Mouse (Mus musculus) urinary bladder, postnatal 10 days (tissue): ENCODE measurements around the gene Oas1a.
"Not testable (repeated sequence)": the region's sequence is repeated elsewhere in the genome, so short reads cannot be mapped to it uniquely, and the experiment has no call there.

ENCODE experiments used
- DNase-seq: peaks from one replicate; pipeline ENCODE4 v3.0.0; 2022; ENCODE audit warnings: low spot score

Gene Oas1a

DNA sequence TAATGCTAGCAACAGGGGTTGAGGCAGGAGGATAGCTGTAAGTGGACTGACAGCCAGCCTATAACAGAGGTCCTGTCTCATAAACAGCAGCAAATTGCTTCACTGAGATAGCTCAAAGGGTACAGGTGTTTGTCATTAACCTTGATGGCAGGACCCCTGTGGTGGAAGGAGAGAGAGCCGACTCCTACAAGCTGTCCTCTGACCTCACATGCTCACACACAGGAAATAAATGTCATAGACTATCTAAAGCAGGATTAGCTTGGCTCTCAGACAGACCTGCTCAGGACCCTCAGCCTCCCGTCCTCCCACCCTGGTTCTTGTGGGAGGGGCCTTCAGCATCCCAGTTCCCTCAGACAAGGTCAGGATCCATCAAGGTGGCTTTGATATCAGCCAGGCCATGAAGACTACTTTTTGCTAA, 15.1 kb downstream of the Oas1a start:
- DNase-seq = no peak

DNA sequence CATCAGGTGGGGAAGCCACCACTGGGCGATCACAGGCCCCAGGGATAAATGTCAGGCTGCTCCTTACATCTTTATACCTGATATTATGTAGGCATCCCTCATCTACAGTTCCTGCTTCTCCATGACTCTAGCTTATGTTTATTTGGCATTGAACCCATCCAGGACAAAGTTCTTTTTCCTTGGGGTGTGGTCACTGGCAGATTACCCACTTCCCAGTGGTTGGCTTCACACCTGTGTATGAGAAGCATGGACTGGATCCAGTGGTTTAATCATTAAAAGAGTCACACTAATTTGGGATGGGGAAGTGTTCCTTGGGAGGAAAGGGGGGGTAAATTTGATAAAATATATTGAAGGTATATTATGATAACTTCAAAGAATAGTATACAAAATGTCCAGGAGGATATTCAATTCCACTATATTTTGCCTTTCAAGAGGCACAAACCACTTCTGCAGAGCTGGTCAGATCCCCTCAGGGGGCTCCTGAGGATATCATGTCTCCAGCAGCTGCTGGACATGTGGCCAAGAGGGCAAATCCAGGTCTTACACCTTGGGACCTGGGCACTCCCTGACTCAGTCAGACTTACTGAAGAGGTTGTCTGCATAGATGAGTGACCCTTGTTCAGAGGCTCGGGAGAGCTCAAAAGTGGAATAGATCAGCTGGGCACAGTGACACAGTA, 15.6 kb downstream of the Oas1a start:
- DNase-seq = not testable (repeated sequence)

GRCm38 (mm10) chr5:120890991-120891390, 16.3 kb downstream of the Oas1a start:
- no peak for DNase-seq

- no peak for DNase-seq
Measured at GRCm38 (mm10) chr5:120890026-120890425, 17.3 kb downstream of the Oas1a start.

DNA sequence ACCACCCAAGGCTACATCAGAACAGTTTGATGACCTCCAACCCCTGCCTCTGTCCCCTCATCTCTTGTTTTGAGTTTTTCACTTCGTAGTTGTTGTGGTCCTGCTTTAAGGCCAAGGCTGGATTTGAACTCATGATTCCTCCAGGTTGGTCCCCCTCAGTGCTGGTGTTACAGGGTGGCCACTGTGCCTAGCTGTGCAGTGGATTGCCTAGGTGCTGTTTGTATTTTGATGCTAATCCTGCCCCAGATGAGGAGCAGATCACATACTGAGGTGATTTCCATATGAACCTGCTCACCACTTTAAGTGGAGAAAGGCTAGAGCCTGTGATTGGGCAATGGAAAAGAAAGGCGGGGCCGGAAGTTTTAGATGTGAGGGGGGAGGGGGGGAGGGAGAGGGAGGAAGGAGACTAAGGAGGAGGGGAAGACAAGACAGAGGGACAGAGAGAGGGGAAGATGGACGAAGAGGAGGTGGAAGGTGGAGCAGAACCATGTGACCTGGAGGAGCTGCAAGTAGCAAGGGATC, 19.0 kb downstream of the Oas1a start:
- DNase-seq = not testable (repeated sequence)

DNA sequence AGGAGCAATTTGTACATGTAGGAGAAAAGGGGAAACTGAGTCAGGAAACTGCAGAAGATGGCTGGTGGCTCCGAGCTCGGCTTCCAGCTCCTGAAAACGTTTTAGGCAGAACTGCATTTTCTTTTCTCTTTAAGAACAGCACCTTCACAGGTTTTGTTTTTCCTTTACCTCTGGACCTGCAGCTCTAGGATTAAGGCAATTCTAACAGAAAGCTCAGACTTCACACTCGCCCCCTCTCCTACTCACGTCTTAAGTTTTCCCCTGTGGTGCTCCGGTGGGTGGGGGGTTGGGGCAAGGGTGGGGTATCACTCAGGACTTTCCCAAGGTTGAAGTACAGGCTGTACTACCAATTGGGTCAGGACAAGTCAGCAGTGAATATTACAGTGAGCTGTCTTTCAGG, 19.5 kb downstream of the Oas1a start:
- no peak for DNase-seq

GRCm38 (mm10) chr5:120887413-120887812, 19.9 kb downstream of the Oas1a start, which contains the start of gene Oas1g:
Gene Oas1g (minus strand): TSS chr5:120887613.
- not testable (repeated sequence) for DNase-seq

DNA sequence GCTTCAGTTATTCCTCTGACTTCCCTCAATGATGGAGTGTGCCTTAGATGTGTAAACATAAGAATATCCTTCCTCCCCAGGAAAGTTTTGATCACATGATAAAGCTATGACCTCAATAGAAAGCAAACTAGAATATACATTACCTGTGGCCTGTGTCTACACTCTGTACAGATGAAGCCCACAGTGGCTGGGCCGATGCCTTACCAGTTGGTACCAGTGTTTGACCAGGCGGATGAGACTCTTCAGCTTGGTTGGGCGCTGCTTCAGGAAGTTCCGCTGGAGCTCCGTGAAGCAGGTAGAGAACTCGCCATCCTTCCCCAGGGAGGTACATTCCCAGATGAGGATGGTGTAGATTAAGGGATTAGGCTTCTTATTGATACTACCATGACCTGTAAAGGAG, 25.6 kb downstream of the Oas1a start:
- not testable (repeated sequence) for DNase-seq

GRCm38 (mm10) chr5:120878803-120879202, 28.5 kb downstream of the Oas1a start:
- DNase-seq = not testable (repeated sequence)

DNA sequence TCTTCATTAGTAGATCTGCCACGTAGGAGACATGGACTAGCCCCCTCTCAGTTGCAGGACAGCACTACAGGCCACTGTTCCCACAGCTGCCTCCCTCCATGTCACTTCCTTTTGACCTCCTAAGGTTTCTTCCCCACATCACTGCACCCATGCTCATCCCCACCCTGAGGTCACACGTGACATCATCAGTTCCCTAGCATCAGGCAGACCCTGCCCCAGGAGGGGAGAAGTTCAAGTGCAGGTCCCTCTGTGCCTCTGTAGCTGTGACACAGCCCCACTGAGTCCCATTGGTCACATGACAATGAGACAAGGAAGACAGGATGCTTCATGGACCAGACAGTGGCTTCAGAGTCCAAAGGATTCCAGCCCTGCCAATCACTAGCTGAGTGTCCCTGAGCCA, 29.9 kb downstream of the Oas1a start:
- not testable (repeated sequence) for DNase-seq

- DNase-seq = not testable (repeated sequence)
Measured at GRCm38 (mm10) chr5:120876839-120877238, 30.5 kb downstream of the Oas1a start.

DNA sequence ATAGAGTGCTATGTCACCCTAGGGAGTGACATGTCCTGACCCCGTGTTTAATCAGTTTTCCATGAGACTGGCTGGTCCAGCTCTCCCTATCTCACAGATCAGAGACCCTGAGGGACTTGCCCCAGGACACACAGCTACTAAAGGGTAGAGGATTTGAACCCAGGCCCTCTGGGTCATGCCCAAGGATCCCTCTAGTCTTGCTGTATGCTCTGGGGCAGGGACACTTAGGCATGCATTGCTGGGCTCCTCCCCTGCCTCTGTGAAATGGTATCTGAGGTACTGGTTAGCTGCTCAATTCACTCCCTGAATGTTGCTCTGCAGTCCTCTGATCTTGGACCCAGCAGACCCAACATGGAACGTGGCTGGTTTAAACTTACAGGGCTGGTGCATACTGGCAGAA, 35.9 kb downstream of the Oas1a start:
- DNase-seq = no peak

- DNase-seq = no peak
Measured at GRCm38 (mm10) chr5:120870782-120871181, 36.5 kb downstream of the Oas1a start.

- no peak for DNase-seq
Measured at GRCm38 (mm10) chr5:120870081-120870480, 37.2 kb downstream of the Oas1a start.

DNA sequence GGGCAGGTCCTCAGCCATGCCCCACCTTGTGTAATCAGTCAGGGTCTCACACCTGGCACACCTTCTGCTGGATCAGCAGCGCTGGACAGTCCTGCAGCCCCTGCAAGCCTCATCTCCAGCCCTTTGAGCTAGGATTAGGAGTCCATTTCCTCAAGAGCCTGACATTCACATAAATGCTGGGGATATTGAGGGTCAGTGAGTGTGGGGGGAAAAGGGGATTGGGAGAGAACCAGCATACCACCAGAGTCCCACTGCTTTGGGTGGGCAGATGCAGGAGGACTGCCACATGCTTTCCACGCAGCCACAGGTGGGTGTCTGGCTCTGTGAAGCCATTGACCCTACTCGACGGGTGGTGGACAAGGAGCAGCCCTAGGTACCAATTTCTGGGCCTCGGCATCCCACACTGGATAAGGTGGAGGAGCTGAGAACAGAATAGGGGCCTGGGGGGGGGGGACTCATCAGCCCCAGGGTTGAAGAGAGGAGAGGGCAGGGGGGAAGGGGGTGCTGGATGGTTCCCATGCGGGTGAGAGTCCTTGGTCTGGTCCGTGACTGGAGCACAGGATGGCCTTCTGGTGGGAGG, 37.8 kb downstream of the Oas1a start:
- no peak for DNase-seq

- DNase-seq = no peak
Measured at GRCm38 (mm10) chr5:120865336-120865860, 41.9 kb downstream of the Oas1a start.

DNA sequence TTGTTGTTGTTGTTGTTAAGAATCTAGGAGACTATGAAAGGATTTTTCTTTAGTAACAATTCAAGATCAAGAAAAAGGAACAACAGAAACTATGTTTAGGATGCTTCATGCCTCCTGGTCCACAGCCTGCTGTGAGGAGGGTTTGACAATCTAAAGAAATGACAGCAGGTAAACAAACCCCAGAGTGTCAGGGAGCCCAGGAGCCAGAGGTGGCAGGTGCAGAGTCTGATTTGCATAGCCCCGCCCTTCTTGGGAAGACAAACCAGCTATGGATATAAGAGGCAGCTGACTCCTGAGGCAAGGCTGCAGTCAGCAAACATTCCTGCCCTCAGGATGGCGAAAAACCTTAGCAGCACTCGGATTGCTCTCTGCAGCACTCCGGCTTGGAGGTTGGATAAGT, 46.2 kb downstream of the Oas1a start, which contains the start of gene Oas1h:
Gene Oas1h (plus strand): TSS at position 301 of the 400 bp plus-strand sequence.
- no peak for DNase-seq

GRCm38 (mm10) chr5:120859241-120859640, 48.1 kb downstream of the Oas1a start:
- DNase-seq = no peak

- DNase-seq = no peak
Measured at GRCm38 (mm10) chr5:120849601-120850136, 57.7 kb downstream of the Oas1a start.

GRCm38 (mm10) chr5:120847067-120847466, 60.3 kb downstream of the Oas1a start, which contains the start of gene Oas1f:
Gene Oas1f (plus strand): TSS chr5:120847367.
- DNase-seq = no peak
